Mouse (Mus musculus) adrenal gland, adult 2 months (tissue): Measurements from ENCODE around the gene Fto. TPM values are rescaled to one million over a fixed set of nuclear protein-coding genes. Genes with fewer than 3 reads are reported as not detected.
A peak's percentile ranks its signal among the peaks of the same experiment; 100 is the strongest.

Experiments used
- DNase-seq: peaks from one replicate; pipeline ENCODE4 v3.0.0; 2021
- polyA plus RNA-seq: library from polyadenylated mRNA; depleted of rRNA; stranded (reverse); fragments of >200 nt; gene quantifications from 2 replicates; pipeline ENCODE4 v1.2.3, GENCODE M21; 2012
- total RNA-seq, 2 experiments: library from RNA; stranded (reverse); gene quantifications; 2 replicates each; pipeline ENCODE4 v1.2.3; 2021

Gene Fto
- total and polyA plus RNA-seq, 3 experiments = 22.0 to 77.1 (median 74.8) TPM

GRCm38 (mm10) chr8:91563326-91563725 is 250.0 kb downstream of the Fto start:
- no peak for DNase-seq

DNA sequence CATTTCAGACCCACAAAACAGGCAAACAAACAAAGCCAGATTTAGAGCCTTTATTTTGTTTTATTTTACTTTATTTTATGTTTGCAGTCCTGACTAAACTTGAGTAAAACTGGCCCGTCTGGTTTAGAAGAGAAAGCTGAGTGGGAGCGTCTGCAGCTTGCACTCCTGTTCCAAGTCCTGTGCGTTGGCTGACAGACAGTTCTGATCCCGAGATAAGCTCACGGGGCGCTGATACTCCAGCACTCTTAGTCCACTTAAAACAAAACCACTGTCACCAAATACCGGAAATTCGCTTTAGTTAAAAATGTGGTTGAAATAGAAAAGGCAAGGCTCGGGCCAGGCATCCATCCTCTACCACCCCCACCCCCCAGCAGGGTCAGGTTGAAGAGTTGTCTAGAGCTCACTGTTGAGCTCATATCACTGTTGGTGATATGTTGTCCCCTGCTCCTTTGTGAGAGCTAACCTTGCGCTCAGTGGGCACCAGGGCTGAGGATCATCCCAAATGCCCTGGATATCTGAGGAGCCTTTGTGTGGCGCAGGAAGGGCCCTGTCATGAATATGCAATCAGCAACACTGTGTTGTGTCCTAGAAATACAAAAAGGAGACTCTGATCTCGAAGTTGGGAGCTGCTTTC is 252.7 kb downstream of the Fto start:
- DNase-seq = no peak

- no peak for DNase-seq
These were observed 253.2 kb downstream of the Fto start for GRCm38 (mm10) chr8:91566503-91566869.

DNA sequence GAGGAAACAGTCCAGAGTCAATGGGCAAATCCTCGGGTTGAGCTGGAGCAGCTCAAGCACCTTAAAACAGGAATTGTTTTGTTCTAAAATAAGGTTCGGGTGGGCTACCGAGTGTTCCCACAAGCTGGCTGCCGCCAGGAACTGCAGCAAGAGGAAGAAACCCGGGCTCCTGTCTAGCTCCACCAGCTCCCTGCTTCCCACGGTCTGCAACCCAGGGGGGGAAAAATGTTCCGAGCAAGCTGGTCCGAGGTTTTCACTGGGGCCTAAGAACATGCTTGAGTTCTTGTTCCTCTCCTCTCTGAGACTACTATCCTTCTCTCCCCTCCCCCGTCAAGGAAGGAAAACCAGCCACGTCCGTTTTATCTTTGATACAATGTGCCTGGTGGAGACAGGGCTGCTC is 256.5 kb downstream of the Fto start:
- no peak for DNase-seq

DNA sequence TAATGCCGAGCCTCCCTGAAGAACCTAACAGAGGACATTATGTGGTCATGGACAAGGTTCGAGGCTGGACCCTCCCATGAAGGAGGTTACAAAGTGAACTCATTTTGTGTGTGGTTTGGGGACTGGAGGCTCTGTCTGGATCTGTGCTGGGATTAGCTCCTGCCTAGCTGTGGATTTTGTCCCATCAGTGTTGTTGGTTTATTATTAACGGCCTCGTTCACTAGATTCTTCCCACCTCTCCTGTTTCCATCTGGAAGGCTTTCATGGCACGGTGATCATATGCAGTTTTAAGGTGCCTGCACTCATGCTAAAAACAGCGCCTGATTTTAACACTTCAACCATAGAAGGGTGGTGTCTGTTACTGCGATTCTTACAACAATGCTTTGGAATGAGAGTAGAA is 257.5 kb downstream of the Fto start:
- no peak for DNase-seq

GRCm38 (mm10) chr8:91571978-91572377 is 258.7 kb downstream of the Fto start:
- no peak for DNase-seq

DNA sequence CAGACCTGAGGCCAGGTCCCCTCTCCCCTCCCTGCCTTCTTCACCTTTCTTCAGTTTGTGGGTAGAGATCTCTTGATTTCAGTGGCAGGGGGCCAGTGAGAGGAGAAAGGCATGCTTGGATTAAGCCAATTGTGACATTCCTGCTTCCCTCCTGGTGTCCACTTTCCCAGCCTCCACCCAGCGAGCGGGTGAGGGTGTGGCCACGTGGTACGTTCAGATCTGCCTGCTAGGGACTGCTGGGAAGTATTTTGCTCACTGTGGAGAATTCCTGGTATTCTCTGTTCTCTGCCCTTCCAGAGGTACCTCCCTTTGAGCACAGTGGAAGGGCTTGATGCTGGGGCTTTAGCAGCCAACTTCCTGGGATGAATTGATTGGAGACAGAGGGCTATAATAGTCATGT is 259.3 kb downstream of the Fto start:
- no peak for DNase-seq

GRCm38 (mm10) chr8:91575576-91575975 is 262.3 kb downstream of the Fto start:
- DNase-seq = no peak

- DNase-seq = no peak
These were observed 263.0 kb downstream of the Fto start for GRCm38 (mm10) chr8:91576086-91576917.

DNA sequence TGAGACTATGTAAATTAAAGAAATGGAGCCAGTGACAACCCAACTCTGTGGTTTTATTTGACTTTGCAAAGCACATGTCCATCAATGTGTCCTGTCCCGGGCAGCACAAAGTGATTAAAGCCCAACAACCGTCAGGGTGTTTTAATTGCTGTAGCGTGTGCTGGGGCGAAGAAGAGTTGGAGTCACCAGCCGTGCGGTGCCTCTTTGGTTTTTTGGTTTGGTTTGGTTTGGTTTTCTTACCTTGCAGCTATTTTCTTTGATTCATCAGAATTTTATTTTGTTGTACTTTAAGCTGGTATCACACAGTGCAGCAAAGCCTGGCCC is 263.6 kb downstream of the Fto start:
- DNase-seq = no peak

DNA sequence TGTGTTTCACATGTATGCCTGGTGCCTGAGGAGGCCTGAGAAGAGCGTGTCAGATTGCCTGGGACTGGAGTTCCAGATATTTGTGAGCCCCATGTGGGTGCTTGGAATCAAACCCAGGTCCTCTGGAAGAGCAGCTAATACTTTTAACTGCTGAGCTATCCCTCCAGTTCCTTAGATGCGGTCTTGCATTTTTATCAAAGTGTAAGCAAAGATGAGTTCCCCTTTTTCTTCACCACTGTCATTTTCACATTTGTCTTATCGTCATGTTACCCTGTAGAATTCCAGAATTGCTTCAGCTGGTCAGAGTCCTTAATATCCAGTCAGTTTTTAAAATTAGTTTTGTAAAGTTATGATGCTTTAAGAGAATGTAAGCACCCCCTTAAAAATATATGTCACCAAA is 264.3 kb downstream of the Fto start:
- no peak for DNase-seq

DNA sequence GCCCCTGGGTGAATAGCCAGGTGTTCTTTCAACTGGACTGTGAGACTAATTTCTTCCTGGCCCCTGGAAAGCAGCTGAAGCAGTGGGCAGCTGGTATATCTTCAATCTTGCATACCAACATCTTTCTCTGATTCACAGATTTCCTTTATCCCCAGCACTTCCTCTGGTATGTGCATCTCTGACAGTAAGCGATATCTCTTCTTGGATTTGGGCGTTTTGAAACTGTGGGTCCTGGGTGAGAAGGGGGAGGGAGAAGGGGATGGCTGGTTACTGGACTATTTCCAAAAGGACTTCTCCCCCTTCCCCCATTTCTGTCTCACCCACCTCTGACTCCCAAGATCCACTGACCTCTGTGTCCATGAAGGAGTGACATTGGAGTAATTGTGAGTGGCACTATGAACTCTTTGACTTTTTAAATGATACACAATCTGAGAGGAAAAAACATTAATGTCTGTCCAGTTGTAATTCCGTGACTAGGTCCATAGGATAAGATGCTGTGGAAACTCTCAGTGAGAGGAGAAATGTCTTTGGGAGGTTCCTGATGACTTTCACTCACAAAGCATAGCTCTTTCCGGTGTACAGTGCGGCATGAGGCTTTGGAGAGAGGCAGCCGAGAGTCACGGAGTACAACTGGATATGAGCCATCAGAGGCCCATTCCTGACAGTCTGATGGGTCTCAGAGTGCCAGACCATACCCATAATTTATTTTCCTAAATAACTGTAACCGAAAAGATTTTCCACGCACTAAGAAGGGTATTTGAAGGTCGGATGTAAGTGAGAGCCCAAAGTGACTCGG is 271.5 kb downstream of the Fto start:
- no peak for DNase-seq

- no peak for DNase-seq
These were observed 279.2 kb downstream of the Fto start for GRCm38 (mm10) chr8:91592436-91593105.

GRCm38 (mm10) chr8:91593202-91593781 is 280.0 kb downstream of the Fto start:
- DNase-seq = no peak

GRCm38 (mm10) chr8:91599349-91599837 is 286.1 kb downstream of the Fto start:
- no peak for DNase-seq

- DNase-seq = no peak
These were observed 290.4 kb downstream of the Fto start for GRCm38 (mm10) chr8:91603751-91604150.

DNA sequence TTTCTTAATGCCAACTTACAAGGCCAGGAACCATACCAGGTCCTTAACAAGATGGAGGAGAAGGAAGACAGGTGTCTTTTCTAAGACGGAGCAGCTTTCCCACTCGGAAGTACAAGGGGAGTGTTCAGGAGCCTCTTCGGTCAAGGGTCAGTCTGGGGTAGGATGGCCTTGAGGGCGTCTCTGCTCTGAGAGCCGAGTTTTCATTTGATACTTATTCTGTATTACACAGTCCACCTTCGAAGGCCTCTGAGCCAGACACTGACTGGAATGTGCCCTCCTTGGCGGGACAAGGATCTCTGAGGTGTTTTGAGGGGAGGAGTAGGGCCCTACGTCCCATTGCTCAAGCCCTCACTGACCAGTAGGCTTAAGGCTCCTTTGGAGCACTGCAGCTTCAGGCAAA is 292.6 kb downstream of the Fto start:
- no peak for DNase-seq

DNA sequence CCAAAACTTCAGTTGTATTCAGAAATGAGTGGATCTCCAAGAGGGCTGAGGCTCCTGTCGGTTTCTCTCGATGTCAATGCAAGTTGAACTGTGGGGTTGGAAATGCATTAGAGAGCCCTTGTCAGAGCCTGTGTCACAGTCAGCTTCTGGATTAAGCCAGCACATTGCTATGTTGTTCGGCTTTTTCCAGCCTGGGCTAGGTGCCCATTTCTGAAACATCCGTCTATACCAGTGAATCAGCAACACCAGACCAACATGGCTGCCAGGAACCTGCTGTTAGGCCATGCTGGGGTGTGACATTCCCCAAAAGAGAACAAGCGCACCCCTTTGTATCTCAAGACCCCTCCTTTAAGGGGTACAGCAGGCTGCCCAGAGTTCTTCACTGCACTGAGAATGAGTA is 293.8 kb downstream of the Fto start:
- peak; percentile 24 for DNase-seq

DNA sequence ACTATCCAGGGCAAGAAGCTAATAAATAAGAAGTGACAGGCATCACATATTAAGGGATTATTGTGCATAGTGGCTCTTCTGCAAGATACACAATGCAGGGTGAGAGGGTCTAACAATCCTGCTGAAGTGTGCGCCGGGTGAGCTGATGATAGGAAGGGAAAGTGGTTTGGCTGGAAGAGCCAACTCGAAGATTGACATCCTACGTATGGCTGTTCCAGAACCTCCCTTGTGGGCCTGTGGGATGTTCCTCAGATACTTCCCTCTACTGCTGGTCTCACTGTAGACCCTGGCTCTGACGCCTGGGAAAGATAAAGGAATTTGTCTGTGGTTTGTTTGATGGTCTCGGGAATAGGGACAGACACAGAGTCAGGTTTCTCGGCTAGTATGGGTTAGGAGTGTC is 297.9 kb downstream of the Fto start:
- DNase-seq = no peak

GRCm38 (mm10) chr8:91611723-91612362 is 298.5 kb downstream of the Fto start:
- no peak for DNase-seq

DNA sequence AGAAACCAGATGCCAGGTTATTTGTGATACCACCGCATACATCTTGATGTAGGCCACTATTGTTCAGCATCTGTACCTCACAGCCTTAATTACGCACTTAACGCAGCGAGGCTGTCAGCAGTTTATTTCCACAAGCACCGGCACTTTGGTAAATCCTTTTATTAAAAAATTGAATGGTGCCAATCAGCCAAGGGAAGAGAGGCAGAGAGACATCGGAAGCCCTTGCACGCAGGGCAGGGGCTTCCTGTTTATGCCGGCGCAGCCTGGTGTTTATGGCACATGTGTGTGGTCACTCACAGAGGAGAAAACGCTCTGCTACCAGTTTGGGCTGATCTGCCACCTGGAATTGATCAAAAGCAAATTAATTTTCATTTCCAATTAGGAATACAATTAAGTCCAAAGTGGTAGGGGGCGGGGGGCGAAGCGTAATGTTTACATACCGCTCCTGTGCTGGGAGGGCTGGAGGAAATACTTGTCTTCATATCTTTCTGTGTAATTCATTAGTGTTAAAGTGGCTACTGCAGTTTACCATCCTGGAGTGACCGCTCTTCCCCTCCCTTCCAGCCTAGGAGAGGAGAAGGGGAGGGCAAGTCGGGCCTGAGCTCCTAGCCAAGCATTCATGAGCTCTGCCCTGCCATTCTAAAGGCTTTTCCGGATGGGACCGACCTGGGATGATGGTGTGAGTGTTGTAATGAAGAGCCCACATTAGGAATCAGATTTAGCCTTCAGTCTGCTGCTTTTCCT is 299.2 kb downstream of the Fto start:
- no peak for DNase-seq
